Mouse (Mus musculus): ENCODE results near the gene E2f1. TPM values are rescaled to one million over a fixed set of nuclear protein-coding genes. Genes with fewer than 3 reads are reported as not detected.
A peak's percentile ranks its signal among the peaks of the same experiment; 100 is the strongest.

E2f1 gene
- polyA plus RNA-seq, 1 experiment from 2014 or later, result 9.6 TPM

- Histone ChIP-seq H3K4me2 (ENCODE audit: low read length) (peak overlapping the region; percentile 75), H3K4me1 (replicated peaks; ENCODE audit: insufficient read depth, low read length) (peaks cover 12% of the 10 kb centered on the region), H3K27ac (no peak overlapping the region), H3K36me3 (ENCODE audit: insufficient read depth, low read length) (no peaks in the 10 kb centered on the region), H3K9ac (ENCODE audit: low read depth, low read length) (no peak overlapping the region), H3K9me3 (replicated peaks; ENCODE audit: low read length) (no peaks in the 10 kb centered on the region), H3K4me3 (replicated peaks; ENCODE audit: low read depth, low read length) (no peak overlapping the region; the same call in 1 of the 2 replicates), H3K27me3 (ENCODE audit: insufficient read depth, low read length) (peaks cover 4% of the 10 kb centered on the region; the same call in 1 of the 2 replicates)
- peak; percentile 35; the same call in 1 of the 2 replicates for TF ChIP-seq CTCF (IDR thresholded peaks at IDR 0.05; ENCODE audit: low read depth)
- no peak for DNase-seq (ENCODE audit: low spot score)
- WGBS, result 17% methylated on average over 20 of the region's 20 CpGs
- ATAC-seq (replicated peaks; ENCODE audit: low FRiP score, low read depth), result no peak
Measured at GRCm38 (mm10) chr2:154549886-154550189, 19.9 kb downstream of the E2f1 start.

- ATAC-seq (replicated peaks; ENCODE audit: low FRiP score, low read depth) (peak; percentile 38; the same call in 1 of the 2 replicates), DNase-seq (ENCODE audit: low spot score) (peak; percentile 87)
- Histone ChIP-seq H3K4me3 (replicated peaks; ENCODE audit: low read depth, low read length) (peak overlapping the region; percentile 33), H3K27ac (no peak overlapping the region), H3K4me2 (ENCODE audit: low read length) (peak overlapping the region; percentile 75), H3K27me3 (ENCODE audit: insufficient read depth, low read length) (peaks cover 4% of the 10 kb centered on the region; the same call in 1 of the 2 replicates), H3K36me3 (ENCODE audit: insufficient read depth, low read length) (no peaks in the 10 kb centered on the region), H3K4me1 (replicated peaks; ENCODE audit: insufficient read depth, low read length) (peaks cover 12% of the 10 kb centered on the region), H3K9ac (ENCODE audit: low read depth, low read length) (0 out of 2 replicates have a peak overlapping the region, but pooled peaks have one; percentile 43), H3K9me3 (replicated peaks; ENCODE audit: low read length) (no peaks in the 10 kb centered on the region)
- TF ChIP-seq CTCF (IDR thresholded peaks at IDR 0.05; ENCODE audit: low read depth), result no peak
- whole genome bisulfite sequencing, result 6% methylated on average over 46 of the region's 48 CpGs
Measured at GRCm38 (mm10) chr2:154549127-154549885, 20.4 kb downstream of the E2f1 start.

GRCm38 (mm10) chr2:154548688-154549087, 21.0 kb downstream of the E2f1 start:
- Histone ChIP-seq H3K27ac (no peak overlapping the region), H3K36me3 (ENCODE audit: insufficient read depth, low read length) (no peaks in the 10 kb centered on the region), H3K4me3 (replicated peaks; ENCODE audit: low read depth, low read length) (no peak overlapping the region), H3K9ac (ENCODE audit: low read depth, low read length) (no peak overlapping the region), H3K4me1 (replicated peaks; ENCODE audit: insufficient read depth, low read length) (peaks cover 12% of the 10 kb centered on the region), H3K4me2 (ENCODE audit: low read length) (peak overlapping the region; percentile 75; the same call in 1 of the 2 replicates), H3K27me3 (ENCODE audit: insufficient read depth, low read length) (peaks cover 4% of the 10 kb centered on the region; the same call in 1 of the 2 replicates), H3K9me3 (replicated peaks; ENCODE audit: low read length) (no peaks in the 10 kb centered on the region)
- DNase-seq (ENCODE audit: low spot score) (no peak), ATAC-seq (replicated peaks; ENCODE audit: low FRiP score, low read depth) (no peak)
- 60% methylated on average over 3 of the region's 3 CpGs for WGBS
- no peak for TF ChIP-seq CTCF (IDR thresholded peaks at IDR 0.05; ENCODE audit: low read depth)

- Histone ChIP-seq H3K36me3 (ENCODE audit: insufficient read depth, low read length) (no peaks in the 10 kb centered on the region; the same call in 1 of the 2 replicates), H3K27ac (no peak within 1 kb of the TSS), H3K9ac (ENCODE audit: low read depth, low read length) (no peak within 1 kb of the TSS), H3K4me1 (replicated peaks; ENCODE audit: insufficient read depth, low read length) (peaks cover 10% of the 10 kb centered on the region), H3K4me2 (ENCODE audit: low read length) (no peak within 1 kb of the TSS), H3K27me3 (ENCODE audit: insufficient read depth, low read length) (peaks cover 4% of the 10 kb centered on the region; the same call in 1 of the 2 replicates), H3K9me3 (replicated peaks; ENCODE audit: low read length) (no peaks in the 10 kb centered on the region), H3K4me3 (replicated peaks; ENCODE audit: low read depth, low read length) (no peak within 1 kb of the TSS)
- no peak for TF ChIP-seq CTCF (IDR thresholded peaks at IDR 0.05; ENCODE audit: low read depth)
- ATAC-seq (replicated peaks; ENCODE audit: low FRiP score, low read depth), result no peak
- no peak for DNase-seq (ENCODE audit: low spot score)
- WGBS, result 91% methylated on average over 10 of the region's 10 CpGs
Measured at GRCm38 (mm10) chr2:154546711-154547110, 23.0 kb downstream of the E2f1 start, which contains the start of gene 1700003F12Rik. Gene 1700003F12Rik, plus strand, starts transcription at chr2:154547085.

- no peak for TF ChIP-seq CTCF (IDR thresholded peaks at IDR 0.05; ENCODE audit: low read depth)
- no peaks in the 10 kb centered on the region for H3K9me3 ChIP-seq (replicated peaks; ENCODE audit: low read length)
- no peak overlapping the region for H3K27ac ChIP-seq
- no peaks in the 10 kb centered on the region for H3K4me1 ChIP-seq (replicated peaks; ENCODE audit: insufficient read depth, low read length)
- H3K4me2 ChIP-seq (ENCODE audit: low read length), result no peak overlapping the region
- peak; percentile 31 for DNase-seq (ENCODE audit: low spot score)
- 82% methylated on average over 9 of the region's 9 CpGs for WGBS
- no peaks in the 10 kb centered on the region; the same call in 1 of the 2 replicates for H3K36me3 ChIP-seq (ENCODE audit: insufficient read depth, low read length)
- ATAC-seq (replicated peaks; ENCODE audit: low FRiP score, low read depth), result no peak
- H3K9ac ChIP-seq (ENCODE audit: low read depth, low read length), result no peak overlapping the region
- H3K27me3 ChIP-seq (ENCODE audit: insufficient read depth, low read length), result no peaks in the 10 kb centered on the region
- H3K4me3 ChIP-seq (replicated peaks; ENCODE audit: low read depth, low read length), result no peak overlapping the region
Measured at GRCm38 (mm10) chr2:154543567-154544347, 25.9 kb downstream of the E2f1 start.

- Histone ChIP-seq H3K4me3 (replicated peaks; ENCODE audit: low read depth, low read length) (no peak overlapping the region), H3K9me3 (replicated peaks; ENCODE audit: low read length) (no peaks in the 10 kb centered on the region), H3K36me3 (ENCODE audit: insufficient read depth, low read length) (peaks cover 1% of the 10 kb centered on the region), H3K4me1 (replicated peaks; ENCODE audit: insufficient read depth, low read length) (no peaks in the 10 kb centered on the region), H3K9ac (ENCODE audit: low read depth, low read length) (no peak overlapping the region), H3K4me2 (ENCODE audit: low read length) (no peak overlapping the region), H3K27me3 (ENCODE audit: insufficient read depth, low read length) (no peaks in the 10 kb centered on the region), H3K27ac (no peak overlapping the region)
- ATAC-seq (replicated peaks; ENCODE audit: low FRiP score, low read depth), result no peak
- DNase-seq (ENCODE audit: low spot score), result no peak
- WGBS, result 83% methylated on average over 2 of the region's 2 CpGs
- no peak for TF ChIP-seq CTCF (IDR thresholded peaks at IDR 0.05; ENCODE audit: low read depth)
Measured at GRCm38 (mm10) chr2:154541630-154542029, 28.1 kb downstream of the E2f1 start.

Data from kidney, postnatal 0 days (tissue).